Mouse (Mus musculus) adrenal gland, postnatal 10 days (tissue): Measurements from ENCODE around the gene Hunk. TPM values are rescaled to one million over a fixed set of nuclear protein-coding genes. Genes with fewer than 3 reads are reported as not detected.

Experiments
- DNase-seq: peaks from one replicate; pipeline ENCODE4 v3.0.0; 2021; ENCODE audit warnings: mixed read lengths
- long read RNA-seq, 2 experiments: library from polyadenylated mRNA; stranded (forward); transcript quantifications; one replicate each; pipeline ENCODE4 v2.0.0; 2021
- total RNA-seq, 2 experiments: library from RNA; stranded (reverse); gene quantifications; 2 replicates each; pipeline ENCODE4 v1.2.3; 2021

Gene Hunk
- 1 to 10 TPM; 5.5 to 7.7 TPM for total RNA-seq
- long read RNA-seq, experiment 1, partial matches to known transcripts: 5 of 8 reads
- long read RNA-seq, experiment 1, other reads (novel, unspliced or antisense): 3 of 8 reads
- long read RNA-seq, experiment 2, full-length matches to known transcripts: 5 of 8 reads
- long read RNA-seq, experiment 2, partial matches to known transcripts: 0 of 8 reads
- long read RNA-seq, experiment 2, other reads (novel, unspliced or antisense): 3 of 8 reads

DNA sequence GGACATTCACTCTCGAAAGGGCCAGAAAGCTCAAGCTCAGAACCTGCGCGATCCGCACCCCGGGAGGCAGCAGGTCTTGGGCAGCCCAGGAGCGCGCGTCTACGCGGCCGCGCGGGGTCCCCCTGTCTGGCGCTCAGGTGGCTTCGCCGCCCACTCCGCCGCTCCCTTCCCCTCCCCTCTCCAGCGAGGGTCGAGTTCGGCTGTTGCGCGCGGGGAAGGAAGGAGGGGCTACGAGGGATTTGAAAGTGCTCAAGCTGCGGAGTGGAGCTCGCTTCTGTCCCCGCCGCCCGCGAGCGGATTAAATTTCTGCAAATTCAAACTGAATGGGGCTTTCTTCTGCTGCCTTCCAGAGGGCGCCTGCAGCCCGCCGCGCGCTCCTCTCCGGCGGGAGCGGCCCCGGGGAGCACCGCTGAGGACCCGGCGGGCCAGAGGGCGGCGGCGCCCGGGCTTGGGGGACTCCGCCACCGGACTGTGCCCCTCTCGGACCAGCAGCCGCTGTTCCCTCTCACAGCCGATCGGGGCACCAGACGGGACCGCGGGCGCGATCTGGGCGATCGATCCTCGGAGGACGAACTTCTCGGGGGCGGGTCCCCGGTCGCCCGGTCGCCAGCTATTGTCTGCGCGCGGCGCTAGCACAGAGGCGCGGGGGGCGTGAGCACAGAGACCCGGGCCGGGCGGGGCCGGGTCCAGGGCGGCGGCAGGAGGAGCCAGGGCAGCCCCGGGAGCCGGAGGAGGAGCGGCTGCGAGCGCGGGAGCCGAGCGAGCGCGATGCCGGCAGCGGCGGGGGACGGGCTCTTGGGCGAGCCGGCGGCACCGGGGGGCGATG is at the start of gene Hunk:
TSS of gene Hunk (plus strand) at position 326 of the 826 bp plus-strand sequence.
- DNase-seq: peak; percentile 78

DNA sequence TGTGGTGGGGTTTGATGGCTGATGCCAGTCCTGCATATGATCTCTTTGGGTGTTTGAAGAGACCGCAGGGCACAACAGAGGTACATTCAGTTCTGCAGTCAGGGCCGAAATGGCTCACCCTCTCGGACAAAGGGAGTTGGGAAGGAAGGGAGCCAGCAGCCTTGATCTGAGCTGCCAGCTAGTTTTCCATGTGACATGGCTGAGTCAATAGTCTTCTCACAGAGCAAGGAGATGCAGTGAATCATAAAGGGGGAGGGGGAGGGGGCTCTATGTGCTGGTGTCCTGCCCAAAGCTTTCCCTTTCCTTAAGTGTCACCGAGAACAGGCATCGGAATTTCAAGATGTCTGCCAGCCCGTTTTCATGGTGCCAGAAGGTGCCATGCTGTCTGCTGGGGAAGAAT is 46.8 kb upstream of the Hunk start:
- peak; percentile 56 for DNase-seq

DNA sequence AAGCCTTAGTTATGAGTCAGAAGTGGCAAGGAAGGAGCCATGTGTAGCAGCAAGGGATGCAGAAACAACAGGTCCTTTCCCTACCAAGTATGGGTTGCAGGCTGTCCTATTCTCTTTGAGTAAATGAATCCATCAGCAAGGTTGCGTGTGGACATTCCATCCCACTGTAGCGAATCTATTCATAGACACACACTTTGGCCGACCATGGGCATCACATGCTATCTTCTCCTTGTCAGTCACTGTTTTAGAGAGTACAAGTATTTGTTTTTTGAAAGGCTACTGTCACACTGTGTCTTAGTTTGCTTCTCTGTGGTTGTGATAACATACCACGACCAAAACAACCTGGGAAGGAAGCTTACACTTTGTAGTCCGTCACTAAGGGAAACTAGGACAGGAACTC is 44.7 kb upstream of the Hunk start:
- no peak for DNase-seq

DNA sequence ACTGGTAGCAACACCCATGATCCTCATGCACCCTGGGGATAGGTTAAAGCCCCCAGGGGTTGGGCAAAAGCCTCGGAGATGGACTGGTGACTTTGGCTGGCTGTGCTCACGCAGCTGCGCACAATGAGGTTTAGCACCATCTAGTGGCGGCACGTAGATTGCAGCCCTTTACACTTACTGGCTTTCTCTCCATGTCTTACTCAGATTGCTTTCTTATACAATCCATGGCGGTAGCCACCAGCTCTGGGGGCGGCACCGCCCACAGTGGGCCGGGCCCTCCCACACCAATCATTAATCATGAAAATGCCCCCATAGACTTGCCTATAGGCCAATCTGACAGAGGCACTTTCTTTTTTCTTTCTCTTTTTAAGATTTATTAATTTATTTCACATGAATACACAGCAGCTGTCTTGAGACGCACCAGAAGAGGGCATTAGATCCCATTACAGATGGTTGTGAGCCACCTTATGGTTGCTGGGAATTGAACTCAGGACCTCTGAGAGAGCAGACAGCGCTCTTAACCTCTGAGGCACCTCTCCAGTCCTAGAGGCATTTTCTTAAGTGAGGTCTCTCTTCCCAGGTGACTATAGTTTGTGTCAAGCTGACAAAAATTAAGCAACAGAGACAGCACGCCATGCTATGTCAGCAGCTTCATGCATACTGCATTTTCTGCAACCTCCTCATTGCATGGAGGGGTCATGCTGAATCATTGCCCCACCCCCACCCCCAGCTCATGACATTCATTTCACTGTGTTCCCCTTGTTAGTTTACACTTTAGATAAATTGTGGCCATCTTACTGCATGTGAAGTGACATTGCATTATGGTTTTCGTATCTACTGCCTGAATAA is 35.9 kb upstream of the Hunk start:
- peak; percentile 76 for DNase-seq

DNA sequence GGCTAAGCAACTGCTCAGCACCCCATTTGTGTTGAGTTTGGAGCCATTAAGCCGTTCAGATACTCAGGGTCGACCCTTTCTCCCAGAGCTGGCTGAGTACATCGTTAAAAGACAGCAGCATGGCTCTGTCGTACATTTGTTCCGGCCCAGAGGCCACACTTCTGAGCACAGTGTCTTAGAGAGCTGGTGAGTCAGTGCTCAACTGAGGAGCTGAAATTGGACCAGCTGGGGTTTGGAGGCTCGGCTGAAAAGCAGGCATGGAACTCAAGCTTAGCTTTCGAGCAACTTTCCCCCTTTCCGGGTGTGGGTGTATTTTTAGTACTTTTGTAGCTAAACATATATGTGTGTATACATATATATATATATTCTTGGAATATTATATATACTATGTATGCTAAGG is 34.1 kb upstream of the Hunk start:
- no peak for DNase-seq

DNA sequence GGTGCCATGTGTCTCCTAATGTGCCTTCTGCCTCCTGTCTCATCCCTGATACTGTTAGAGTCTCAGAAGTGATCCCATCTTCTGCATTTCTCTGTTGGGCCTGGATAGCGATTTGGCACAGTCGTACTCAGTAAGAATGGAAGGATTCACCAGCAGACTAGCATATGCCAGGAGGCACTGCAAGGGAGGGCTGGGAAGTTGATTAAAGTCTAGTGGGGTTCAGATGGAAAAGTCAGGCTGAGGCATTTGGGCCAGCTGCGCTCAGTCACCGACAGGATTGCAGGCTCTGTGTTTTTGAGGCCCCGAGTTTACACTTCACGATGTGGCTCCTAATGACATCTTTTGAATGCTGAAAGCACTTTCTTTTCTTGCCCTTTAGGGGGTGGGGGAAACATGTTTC is 33.1 kb upstream of the Hunk start:
- DNase-seq: no peak

DNA sequence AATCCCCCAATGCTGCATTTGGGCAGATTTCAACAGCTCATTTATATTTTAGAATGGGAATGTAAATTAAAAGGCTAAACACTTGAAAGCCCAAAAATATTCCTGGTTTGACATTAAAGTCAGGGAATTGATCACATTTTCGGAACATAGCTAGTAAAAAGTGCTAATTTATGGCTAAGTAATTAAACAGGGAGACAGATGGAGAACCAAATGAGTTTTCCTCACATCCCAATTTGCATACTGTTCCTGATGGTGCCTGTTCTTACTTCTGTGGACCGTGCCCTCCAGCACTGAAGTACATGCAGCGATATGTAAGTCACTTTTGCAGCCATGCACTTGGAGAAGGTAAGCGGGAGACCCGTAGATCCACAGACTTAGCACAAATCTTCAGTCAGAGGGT is 32.7 kb upstream of the Hunk start:
- DNase-seq: no peak

DNA sequence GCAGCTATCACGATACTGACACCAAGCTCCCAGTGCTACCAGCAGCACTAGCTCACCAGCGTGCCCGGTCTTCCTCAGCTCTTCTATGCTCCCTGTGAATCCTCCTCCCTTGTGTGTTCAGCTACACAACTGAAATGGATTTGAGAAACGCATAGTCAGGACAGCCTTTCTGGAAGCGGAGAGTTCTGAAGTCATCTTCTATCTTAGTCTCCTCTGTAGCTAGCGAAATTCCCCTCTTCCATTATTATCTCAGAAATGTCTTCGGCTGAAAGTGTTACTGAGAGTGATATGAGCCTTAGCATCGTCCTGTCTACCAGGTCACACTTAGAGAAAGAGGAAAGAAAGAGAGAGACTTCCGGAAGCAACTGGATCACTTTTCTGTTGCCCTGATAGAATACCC is 26.5 kb upstream of the Hunk start:
- DNase-seq: no peak

DNA sequence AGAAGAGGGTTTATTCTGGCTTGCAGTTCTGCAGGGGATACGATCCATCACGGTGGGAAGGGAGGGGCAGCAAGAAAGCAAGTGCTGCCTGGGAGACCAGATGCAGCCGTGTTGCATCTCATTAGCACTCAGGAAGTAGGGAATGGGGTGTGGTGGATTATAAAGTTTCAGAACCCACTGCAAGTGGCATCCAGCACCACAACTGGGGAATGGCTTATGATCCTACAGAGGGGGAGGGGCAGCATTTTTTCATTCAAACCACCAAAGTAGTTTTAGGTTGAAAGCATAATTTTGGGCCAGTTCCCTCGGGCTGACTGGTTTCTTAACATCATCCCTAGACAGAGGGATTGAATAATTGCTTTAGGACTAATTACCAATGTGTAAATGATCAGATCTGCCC is 26.1 kb upstream of the Hunk start:
- DNase-seq: no peak

DNA sequence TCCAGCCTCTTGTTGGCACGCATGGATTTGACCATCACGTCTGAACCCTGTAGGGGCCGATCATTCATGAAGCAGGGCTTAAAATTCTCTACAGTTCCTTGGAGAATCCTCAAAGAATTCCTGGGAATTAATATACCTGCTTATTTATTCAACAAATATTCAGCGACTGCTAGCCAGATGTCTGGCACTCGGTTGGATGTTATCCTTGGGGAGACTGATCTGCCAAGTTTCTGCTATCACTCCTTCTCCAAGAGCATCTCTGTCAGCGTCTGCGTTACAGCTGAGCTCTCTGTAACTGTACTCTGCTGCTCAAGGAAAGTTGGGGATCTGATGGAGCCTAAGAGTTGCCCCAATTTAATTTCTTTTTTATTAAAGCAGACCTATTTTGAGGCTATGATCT is 25.5 kb upstream of the Hunk start:
- no peak for DNase-seq

DNA sequence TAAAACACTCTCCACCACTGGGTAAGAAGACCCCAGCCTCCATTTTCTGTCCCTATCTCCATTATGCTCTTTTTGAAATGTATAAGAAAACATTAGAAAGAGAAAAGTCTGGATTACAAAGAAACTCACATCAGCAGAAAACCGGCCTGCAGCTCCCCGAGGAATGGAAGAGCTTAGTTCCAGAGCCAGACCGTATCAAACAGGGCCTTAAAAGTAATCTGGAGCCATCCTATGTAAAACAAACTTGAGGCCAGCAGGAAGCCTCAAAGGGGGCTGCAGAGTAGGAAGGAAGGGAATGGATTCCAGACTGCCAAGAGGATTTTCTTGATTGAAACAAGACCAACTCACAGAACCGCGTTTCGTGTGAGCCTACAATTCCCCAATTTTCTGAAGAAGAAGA is 22.9 kb upstream of the Hunk start:
- no peak for DNase-seq

DNA sequence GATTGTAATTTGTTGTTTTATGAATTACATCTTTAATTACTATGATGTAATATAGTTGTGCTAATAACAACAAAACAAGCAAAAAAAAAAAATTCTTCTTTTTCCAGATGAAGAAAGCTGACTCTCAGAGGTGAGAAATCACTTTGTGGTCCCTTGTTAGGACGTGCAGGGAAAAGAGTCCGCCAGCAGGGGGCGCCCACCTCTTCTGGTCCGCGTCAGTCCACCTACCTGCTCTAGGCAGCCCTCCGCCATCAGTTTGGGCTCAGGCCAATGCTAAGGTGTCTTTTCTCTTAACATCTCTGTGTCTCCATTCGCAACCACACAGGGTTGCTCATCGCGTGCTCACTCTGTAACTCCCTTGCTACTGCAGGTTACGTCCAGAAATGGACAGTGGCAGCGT is 5.9 kb upstream of the Hunk start:
- DNase-seq: peak; percentile 91

DNA sequence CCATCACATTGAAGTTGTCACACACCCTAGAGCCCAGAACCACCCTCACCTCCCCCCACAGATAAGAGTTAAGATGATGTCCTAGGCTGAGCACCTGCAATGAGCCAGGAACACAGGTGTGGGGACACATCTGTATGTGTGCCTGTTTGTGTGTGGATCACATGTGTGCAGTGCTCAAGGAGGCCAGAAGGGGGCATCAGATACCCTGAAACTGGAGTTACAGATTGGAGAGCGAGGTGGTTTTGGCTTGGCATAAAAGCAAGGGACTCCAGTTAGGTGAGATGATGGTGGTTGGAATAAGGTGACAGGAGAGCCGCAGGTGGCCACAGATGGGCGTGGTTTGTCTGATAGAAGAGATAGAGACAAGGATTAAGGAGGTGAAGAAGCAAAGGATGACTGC is 4.2 kb upstream of the Hunk start:
- peak; percentile 29 for DNase-seq

DNA sequence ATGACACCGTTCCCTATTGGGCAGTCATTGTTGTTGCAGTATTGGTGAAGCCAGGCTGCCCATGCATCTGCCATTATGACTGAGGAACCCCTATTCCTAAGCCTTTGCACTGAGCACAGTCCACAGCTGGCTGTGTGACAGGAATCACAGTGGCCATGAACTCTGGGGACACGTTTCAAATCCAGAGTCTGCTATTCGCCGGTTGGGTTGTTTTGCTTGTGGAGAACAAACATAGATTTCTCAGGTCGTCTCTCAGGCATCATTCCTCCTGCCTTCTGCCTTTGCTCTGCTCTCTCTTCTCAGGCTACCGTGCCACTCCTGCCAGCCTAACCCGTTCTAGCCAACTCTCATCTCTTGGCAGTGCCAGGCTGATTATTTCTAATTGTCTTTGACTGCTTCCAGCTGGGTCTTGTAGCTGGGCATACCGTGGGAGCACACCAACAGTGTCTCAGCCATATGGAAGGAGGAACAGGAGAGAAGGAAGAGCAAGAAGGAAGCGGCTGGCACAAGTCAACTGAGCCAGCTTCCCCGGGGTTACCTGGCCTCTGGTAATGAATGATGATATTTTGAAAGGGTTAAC is 3.0 kb upstream of the Hunk start:
- DNase-seq: peak; percentile 19

DNA sequence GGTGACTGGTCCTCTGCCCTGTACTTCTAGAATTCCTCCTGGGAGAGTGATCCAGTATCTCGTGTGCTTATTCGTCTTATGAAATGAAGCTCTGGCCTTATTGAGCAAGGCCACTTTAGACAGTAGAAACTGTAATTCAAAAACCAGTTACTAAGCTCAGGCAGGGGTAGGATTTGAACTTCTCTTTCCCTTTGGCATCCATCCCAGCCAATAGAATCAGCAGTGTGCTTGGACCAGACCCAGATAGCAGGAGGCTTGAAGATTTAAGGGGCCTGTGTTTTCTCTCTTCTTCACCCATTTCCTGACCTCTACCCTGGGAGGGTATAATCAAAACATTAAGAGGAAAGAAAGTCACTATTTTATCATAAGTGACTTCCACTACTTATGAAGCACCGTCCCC is 1.8 kb upstream of the Hunk start:
- DNase-seq: peak; percentile 39

DNA sequence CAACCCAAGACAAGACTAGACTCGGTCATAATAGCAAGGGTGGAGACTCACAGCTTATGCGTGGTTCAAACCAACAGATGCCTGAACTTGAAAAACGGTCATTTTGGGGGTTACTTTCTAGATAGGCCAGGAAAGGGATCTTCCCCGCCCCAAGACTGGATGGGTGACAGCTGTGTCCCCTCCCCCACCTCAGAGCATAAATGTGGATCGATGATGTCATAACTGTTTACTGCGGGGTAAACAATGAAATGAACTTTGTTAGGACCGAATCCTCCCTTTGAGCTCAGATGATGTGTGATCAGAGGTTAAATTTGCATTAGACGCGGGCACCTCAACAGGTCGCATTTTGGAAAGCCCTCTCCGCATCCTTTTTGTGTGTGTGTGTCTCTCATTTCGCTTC is 967 bp upstream of the Hunk start:
- DNase-seq: no peak

DNA sequence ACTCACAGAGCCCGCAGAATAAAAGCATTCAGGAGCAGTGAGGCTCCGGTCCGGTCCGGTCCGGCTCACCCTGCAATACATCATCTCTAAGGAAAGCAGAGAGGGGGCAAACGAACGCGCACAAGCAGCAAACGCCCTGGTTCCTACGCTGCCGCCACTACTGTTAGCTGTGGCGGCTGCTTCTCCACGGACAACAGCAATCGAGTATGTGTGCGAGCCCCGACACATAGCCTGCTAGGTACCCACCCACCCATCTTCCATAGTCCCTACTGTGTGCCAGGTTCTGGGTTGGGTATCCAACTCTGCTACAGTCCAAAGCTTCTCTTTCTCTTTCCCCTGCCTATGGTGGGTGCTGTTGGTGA is 506 bp upstream of the Hunk start:
- DNase-seq: no peak

DNA sequence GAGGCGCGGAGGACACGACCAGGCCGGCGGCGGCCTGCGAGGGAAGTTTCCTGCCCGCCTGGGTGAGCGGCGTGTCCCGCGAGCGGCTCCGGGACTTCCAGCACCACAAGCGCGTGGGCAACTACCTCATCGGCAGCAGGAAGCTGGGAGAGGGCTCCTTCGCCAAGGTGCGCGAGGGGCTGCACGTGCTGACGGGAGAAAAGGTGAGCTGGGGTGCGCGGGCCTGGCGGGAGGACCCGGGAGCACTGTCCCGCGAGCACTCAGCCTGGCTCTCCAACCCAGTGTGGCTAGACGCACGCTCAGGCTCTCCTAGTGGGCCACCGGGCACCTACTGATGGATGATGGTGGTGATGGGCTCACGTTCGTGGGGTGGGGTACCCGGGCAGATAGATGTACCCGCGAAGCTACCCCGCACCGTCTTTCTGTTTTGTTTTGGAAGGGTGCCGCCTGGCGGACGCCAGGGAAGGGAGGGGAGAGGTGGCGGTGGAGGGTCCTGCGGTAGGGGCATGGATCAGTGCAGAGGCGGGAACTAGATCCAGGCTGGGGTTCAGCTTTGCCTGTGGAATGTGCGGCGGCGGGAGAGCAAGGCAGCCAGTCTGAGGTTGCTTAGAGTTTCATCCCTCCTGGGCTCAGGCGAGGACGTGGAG is 824 bp downstream of the Hunk start:
- peak; percentile 65 for DNase-seq

DNA sequence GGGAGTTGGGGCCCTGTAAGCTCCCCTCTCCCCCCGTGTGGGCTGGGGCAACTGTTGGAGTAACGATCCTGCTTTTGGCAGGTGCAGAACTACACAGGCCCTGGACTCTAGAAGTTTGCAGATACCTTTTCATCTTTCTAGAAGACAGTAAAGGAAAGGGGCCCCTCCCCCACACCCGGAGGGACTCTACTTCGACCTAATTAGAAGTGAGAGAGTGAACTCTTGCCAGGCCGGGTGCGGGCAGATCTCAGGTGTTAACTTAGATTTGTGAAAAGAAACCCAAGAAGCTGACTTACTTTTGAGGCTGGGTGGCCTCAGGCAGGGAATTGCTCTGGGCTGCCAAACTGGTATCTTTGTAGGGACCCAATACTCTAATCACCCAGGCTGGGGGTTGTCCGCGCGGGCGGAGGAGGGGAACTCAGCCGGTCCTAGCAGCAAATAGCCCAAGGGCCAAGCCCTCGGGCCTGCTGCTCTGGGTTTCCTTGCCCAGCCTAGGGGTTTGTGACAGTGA is 1.4 kb downstream of the Hunk start:
- DNase-seq: peak; percentile 54

DNA sequence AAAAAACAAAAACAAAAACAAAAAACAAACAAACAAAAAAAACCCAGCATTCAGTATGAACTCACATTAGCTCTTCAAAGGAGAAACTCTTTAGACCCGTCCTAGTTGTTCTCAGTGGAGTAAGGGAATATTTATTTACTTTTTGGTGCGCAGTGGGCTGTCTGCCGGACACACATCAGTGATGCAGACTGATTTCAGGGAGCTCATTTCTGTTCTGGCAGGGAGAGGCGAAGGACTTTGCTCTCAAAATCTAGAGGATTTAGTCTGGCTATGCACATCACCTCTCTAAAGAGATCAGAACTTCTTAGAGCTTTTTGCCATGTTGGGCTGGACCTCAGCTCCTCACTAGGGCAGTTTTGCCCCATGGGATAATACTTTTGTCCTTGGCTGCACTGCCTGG is 2.1 kb downstream of the Hunk start:
- no peak for DNase-seq

DNA sequence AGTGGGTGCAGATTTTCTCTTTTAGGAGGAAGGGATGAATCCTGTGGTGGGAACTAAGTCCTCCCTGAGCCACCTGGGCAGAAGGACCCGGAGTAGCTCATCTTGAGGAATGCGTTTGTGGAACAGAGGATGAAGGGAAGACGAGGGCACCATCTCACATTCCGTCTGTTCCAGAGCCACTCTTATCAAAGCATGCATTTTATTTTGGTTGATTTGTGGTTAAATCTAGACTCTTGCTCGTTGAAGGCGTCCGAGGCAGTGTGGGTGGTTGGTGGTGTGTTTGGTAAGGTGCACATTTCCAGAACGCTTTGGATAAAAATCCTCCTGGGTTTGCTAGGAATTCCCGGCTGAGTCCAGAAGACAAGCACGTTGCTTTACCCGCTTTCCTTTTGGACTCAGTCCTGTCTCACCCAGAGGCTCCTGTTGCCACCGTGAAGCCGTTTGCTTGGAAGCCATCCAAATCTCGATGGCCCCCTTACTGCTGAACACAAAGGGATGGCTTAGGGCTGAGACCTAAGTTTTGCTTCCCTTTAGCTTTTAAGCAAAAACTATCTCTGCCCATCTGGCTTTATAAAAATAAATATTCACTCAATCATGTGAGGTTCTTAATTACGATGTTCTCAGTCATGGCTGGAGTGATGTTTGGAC is 3.4 kb downstream of the Hunk start:
- DNase-seq: no peak

DNA sequence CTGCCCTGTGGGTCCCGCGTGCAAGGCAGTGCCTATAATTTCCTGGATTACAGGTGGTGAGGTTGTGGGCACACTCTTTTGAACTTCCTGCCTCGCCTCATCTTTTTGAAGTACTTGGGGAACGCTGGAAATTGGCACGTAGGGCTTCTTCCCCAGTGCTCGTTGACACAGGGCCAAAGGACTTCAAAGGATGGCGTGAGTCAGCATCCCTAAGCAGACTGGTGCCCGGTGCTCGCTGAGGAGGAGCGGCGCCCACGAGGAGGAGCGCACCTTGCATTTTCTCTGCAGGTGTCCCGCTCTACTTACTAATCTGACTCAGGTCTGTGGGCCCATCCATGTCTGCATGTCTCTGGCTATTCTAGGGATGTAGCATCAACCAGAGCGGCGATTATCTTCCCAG is 4.9 kb downstream of the Hunk start:
- DNase-seq: peak; percentile 68
